Mouse (Mus musculus) T-helper 17 cell (primary cell): ENCODE measurements at regions not wholly inside any gene's neighbourhood (a gene's known extent, or its start where the extent isn't known, plus 50 kb on each side); places are given as distances from the start of the nearest gene placed in this dataset.

Source experiments
- in situ Hi-C, 2 experiments: fragments of 300-600 bp; cut with MboI, MseI; formaldehyde crosslinking; loops; 1 replicate in 1 of 2; 2 replicates in 1 of 2; pipeline ENCODE4 v1.15.1; 2025; ENCODE audit warnings: high pct_unique_total_duplicates in 2 of 2

GRCm38 (mm10) chr16:93085227-93085883 lies 259.4 kb upstream of the Runx1 start:
- in situ Hi-C loops, result no loop called here

GRCm38 (mm10) chr16:93083756-93084155 lies 257.8 kb upstream of the Runx1 start:
- in situ Hi-C loops, result no loop called here

- in situ Hi-C loops, result no loop called here
These were observed 257.2 kb upstream of the Runx1 start for GRCm38 (mm10) chr16:93083142-93083541.

- in situ Hi-C loops, result no loop called here
These were observed 255.6 kb upstream of the Runx1 start for GRCm38 (mm10) chr16:93081533-93081932.

- in situ Hi-C loops, result no loop called here
These were observed 253.9 kb upstream of the Runx1 start for GRCm38 (mm10) chr16:93079660-93080390.

GRCm38 (mm10) chr16:93078909-93079308 lies 253.0 kb upstream of the Runx1 start:
- in situ Hi-C loops, result no loop called here

- in situ Hi-C loops, result no loop called here
These were observed 249.5 kb upstream of the Runx1 start for GRCm38 (mm10) chr16:93075488-93075887.

GRCm38 (mm10) chr16:93072156-93072555 lies 246.2 kb upstream of the Runx1 start:
- in situ Hi-C loops, result no loop called here

GRCm38 (mm10) chr16:93071726-93072125 lies 245.8 kb upstream of the Runx1 start:
- in situ Hi-C loops, result no loop called here

- in situ Hi-C loops, result loop anchor here in 1 of 2 experiments (10.0 kb wide), 1 partner anchor 468 kb away; no protein-coding TSS in a partner anchor
These were observed 240.9 kb upstream of the Runx1 start for GRCm38 (mm10) chr16:93066821-93067220.

GRCm38 (mm10) chr16:93061475-93062179 lies 235.7 kb upstream of the Runx1 start:
- in situ Hi-C loops, result loop anchor here in 1 of 2 experiments (5.0 to 10.0 kb wide), 2 partner anchors 89 to 473 kb away; no protein-coding TSS in a partner anchor

GRCm38 (mm10) chr16:93056295-93056694 lies 230.3 kb upstream of the Runx1 start:
- in situ Hi-C loops, result no loop called here

GRCm38 (mm10) chr16:93055545-93055944 lies 229.6 kb upstream of the Runx1 start:
- in situ Hi-C loops, result no loop called here

GRCm38 (mm10) chr16:93051233-93051632 lies 225.3 kb upstream of the Runx1 start:
- in situ Hi-C loops, result no loop called here

GRCm38 (mm10) chr16:93048418-93048932 lies 222.5 kb upstream of the Runx1 start:
- in situ Hi-C loops, result no loop called here

- in situ Hi-C loops, result no loop called here
These were observed 221.6 kb upstream of the Runx1 start for GRCm38 (mm10) chr16:93047594-93047993.

- in situ Hi-C loops, result no loop called here
These were observed 220.3 kb upstream of the Runx1 start for GRCm38 (mm10) chr16:93046221-93046620.

- in situ Hi-C loops, result no loop called here
These were observed 217.4 kb upstream of the Runx1 start for GRCm38 (mm10) chr16:93043355-93043754.

- in situ Hi-C loops, result no loop called here
These were observed 217.0 kb upstream of the Runx1 start for GRCm38 (mm10) chr16:93042941-93043340.

- in situ Hi-C loops, result no loop called here
These were observed 216.5 kb upstream of the Runx1 start for GRCm38 (mm10) chr16:93042491-93042890.

- in situ Hi-C loops, result no loop called here
These were observed 215.9 kb upstream of the Runx1 start for GRCm38 (mm10) chr16:93041887-93042286.

GRCm38 (mm10) chr16:93041399-93041798 lies 215.4 kb upstream of the Runx1 start:
- in situ Hi-C loops, result no loop called here
